Mouse (Mus musculus) layer of hippocampus, postnatal 36 days (tissue): ENCODE data around the gene Gp9. TPM values are rescaled to one million over a fixed set of nuclear protein-coding genes. Genes with fewer than 3 reads are reported as not detected.

Experiments
- DNase-seq, 2 experiments: peaks; one replicate each; pipeline ENCODE4 v3.0.0; 2022
- total RNA-seq, 2 experiments: library from RNA; stranded (reverse); gene quantifications; 2 replicates each; pipeline ENCODE4 v1.2.3; 2021

Gene Gp9
- total RNA-seq, 2 experiments from 2014 or later: 0.82 to 1.5 TPM

GRCm38 (mm10) chr6:87809651-87810161, 31.8 kb downstream of the Gp9 start:
- no peak for DNase-seq

GRCm38 (mm10) chr6:87810311-87810710, 32.4 kb downstream of the Gp9 start:
- DNase-seq: no peak

- DNase-seq: no peak
These were observed 33.1 kb downstream of the Gp9 start for GRCm38 (mm10) chr6:87810713-87811669.

- peak; percentile 90 to 91 for DNase-seq
These were observed 33.9 kb downstream of the Gp9 start, which contains the start of gene Rab43 for GRCm38 (mm10) chr6:87811675-87812338. Gene Rab43, minus strand, starts transcription at chr6:87812164.

- DNase-seq: no peak
These were observed 34.8 kb downstream of the Gp9 start for GRCm38 (mm10) chr6:87812656-87813055.

- no peak for DNase-seq
These were observed 36.6 kb downstream of the Gp9 start for GRCm38 (mm10) chr6:87814486-87814885.

- DNase-seq: no peak
These were observed 42.5 kb downstream of the Gp9 start for GRCm38 (mm10) chr6:87820366-87820765.

Other genes with a start within 250 kb of the Gp9 start
- gene Arhgap25, start 244.8 kb upstream of the Gp9 start, total RNA-seq: 1 to 10 TPM; 2.7 to 2.9 TPM
- under 1 TPM in 1 of 2 experiments, not detected in 1; 0.25 TPM for gene Prokr1, start 187.3 kb upstream of the Gp9 start, total RNA-seq
- 1 to 10 TPM; 6.2 to 6.5 TPM for gene Aplf, start 105.9 kb upstream of the Gp9 start, total RNA-seq
- 1 to 10 TPM; 3.8 to 5.8 TPM for gene Efcc1, start 47.2 kb upstream of the Gp9 start, total RNA-seq
- 10 to 100 TPM; 15.5 to 16.7 TPM for gene Rab43, start 34.1 kb downstream of the Gp9 start, total RNA-seq
- 1 to 10 TPM; 1.8 to 3.4 TPM for gene Gm45140, start 57.7 kb downstream of the Gp9 start, total RNA-seq
- 10 to 100 TPM; 29.6 to 30.0 TPM for gene Isy1, start 60.7 kb downstream of the Gp9 start, total RNA-seq
- 100 to 1,000 TPM; 254 to 269 TPM for gene Cnbp, start 73.0 kb downstream of the Gp9 start, total RNA-seq
- 100 to 1,000 TPM; 238 to 252 TPM for gene Copg1, start 109.7 kb downstream of the Gp9 start, total RNA-seq
- 10 to 100 TPM; 24.3 to 28.4 TPM for gene Hmces, start 135.9 kb downstream of the Gp9 start, total RNA-seq
- gene H1fx, start 203.6 kb downstream of the Gp9 start, total RNA-seq: 10 to 100 TPM; 63.5 to 71.7 TPM